Mouse (Mus musculus) CH12.LX (cell line): ENCODE measurements around the gene Rin3. TPM values are rescaled to one million over a fixed set of nuclear protein-coding genes. Genes with fewer than 3 reads are reported as not detected.

Experiments
- DNase-seq: peaks from one replicate; pipeline ENCODE4 v3.0.0-alpha.2; 2013; ENCODE audit errors: extremely low read depth
- H3K27ac ChIP-seq: 2 replicates; pipeline ENCODE4 v1.5.1; 2012; ENCODE audit warnings: low read depth, mild to moderate bottlenecking, control low read depth, moderate library complexity; ENCODE audit not compliant: insufficient read depth
- H3K27me3 ChIP-seq: replicated peaks from 2 replicates; pipeline ENCODE3; 2012; ENCODE audit warnings: inconsistent platforms
- H3K36me3 ChIP-seq, 2 experiments: replicated peaks in 1 of 2; 2 replicates each; pipeline versions ENCODE3 to v1.6.1; 2012; ENCODE audit warnings: inconsistent platforms in 1 of 2, low read length in 1 of 2, mild to moderate bottlenecking in 1 of 2, mixed read lengths in 1 of 2, moderate library complexity in 1 of 2; ENCODE audit not compliant: control insufficient read depth in 1 of 2, insufficient read depth in 1 of 2
- H3K4me1 ChIP-seq, 2 experiments: 2 replicates each; pipeline ENCODE4 v1.6.1; 2012; ENCODE audit warnings: inconsistent platforms in 1 of 2, moderate library complexity in 1 of 2; ENCODE audit not compliant: insufficient read depth in 2 of 2, control insufficient read depth in 1 of 2
- H3K4me2 ChIP-seq: 2 replicates; pipeline ENCODE4 v1.6.1; 2012; ENCODE audit warnings: low read depth, mild to moderate bottlenecking, control low read depth; ENCODE audit not compliant: poor library complexity, insufficient read depth, severe bottlenecking
- H3K4me3 ChIP-seq, 3 experiments: fragments of 150-350 bp in 1 of 3; sonication (generic) in 1 of 3; replicated peaks in 1 of 3; 2 replicates each; pipeline versions ENCODE3 to v1.5.1; 2011 to 2012; ENCODE audit warnings: low read depth in 2 of 3, low read length in 2 of 3, mild to moderate bottlenecking in 2 of 3, moderate library complexity in 2 of 3, control low read depth in 1 of 3, improper control_type of control experiment in 1 of 3, inconsistent platforms in 1 of 3, mixed read lengths in 1 of 3; ENCODE audit not compliant: poor library complexity in 1 of 3
- H3K79me2 ChIP-seq: replicated peaks from 2 replicates; pipeline ENCODE4 v1.6.1; 2012; ENCODE audit warnings: mild to moderate bottlenecking, moderate library complexity; ENCODE audit not compliant: control insufficient read depth, poor library complexity, insufficient read depth, severe bottlenecking; ENCODE audit errors: extremely low read depth
- H3K9ac ChIP-seq: 2 replicates; pipeline ENCODE4 v1.6.1; 2012; ENCODE audit warnings: low read depth, mild to moderate bottlenecking, control low read depth, moderate library complexity; ENCODE audit not compliant: insufficient read depth
- H3K9me3 ChIP-seq: replicated peaks from 2 replicates; pipeline ENCODE3; 2012; ENCODE audit warnings: low read length, inconsistent platforms, mixed read lengths
- CHD1 ChIP-seq: IDR thresholded peaks from 2 replicates; pipeline ENCODE4 v1.6.1; 2012; ENCODE audit warnings: low read depth, low read length, improper control_type of control experiment, inconsistent platforms
- CHD2 ChIP-seq: IDR thresholded peaks from 2 replicates; pipeline ENCODE4 v1.6.1; 2011; ENCODE audit warnings: low read length, improper control_type of control experiment
- CTCF ChIP-seq, 2 experiments: IDR thresholded peaks in 1 of 2; conservative IDR thresholded peaks in 1 of 2; 2 replicates each; pipeline ENCODE4 v1.5.1; 2011 to 2012; ENCODE audit warnings: low read depth in 2 of 2, low read length in 2 of 2, improper control_type of control experiment in 1 of 2, inconsistent platforms in 1 of 2, mild to moderate bottlenecking in 1 of 2, moderate library complexity in 1 of 2
- E2F4 ChIP-seq: IDR thresholded peaks from 2 replicates; pipeline ENCODE4 v1.6.1; 2011; ENCODE audit warnings: low read depth, low read length, improper control_type of control experiment; ENCODE audit not compliant: insufficient replicate concordance
- ELF1 ChIP-seq: IDR thresholded peaks from 2 replicates; pipeline ENCODE4 v1.6.1; 2014; ENCODE audit warnings: low read depth, mild to moderate bottlenecking, inconsistent platforms, low read length, improper control_type of control experiment
- EP300 ChIP-seq: IDR thresholded peaks from 2 replicates; pipeline ENCODE4 v1.6.1; 2011; ENCODE audit warnings: low read length, improper control_type of control experiment
- IRF4 ChIP-seq: IDR thresholded peaks from 2 replicates; pipeline ENCODE4 v1.6.1; 2014; ENCODE audit warnings: low read depth, mild to moderate bottlenecking, inconsistent platforms, low read length, improper control_type of control experiment
- MAX ChIP-seq: IDR thresholded peaks from 2 replicates; pipeline ENCODE4 v1.6.1; 2011; ENCODE audit warnings: low read length, improper control_type of control experiment
- MXI1 ChIP-seq: IDR thresholded peaks from 2 replicates; pipeline ENCODE4 v1.6.1; 2011; ENCODE audit warnings: mild to moderate bottlenecking, low read depth, low read length, improper control_type of control experiment
- MYC ChIP-seq: IDR thresholded peaks from 2 replicates; pipeline ENCODE4 v1.6.1; 2011; ENCODE audit warnings: low read depth, mild to moderate bottlenecking, improper control_type of control experiment, low read length
- NELFE ChIP-seq: IDR thresholded peaks from 2 replicates; pipeline ENCODE4 v1.6.1; 2011; ENCODE audit warnings: low read depth, low read length, improper control_type of control experiment
- NRF1 ChIP-seq: IDR thresholded peaks from 2 replicates; pipeline ENCODE4 v1.6.1; 2014; ENCODE audit warnings: low read depth, mild to moderate bottlenecking, inconsistent platforms, low read length, improper control_type of control experiment, moderate library complexity
- PAX5 ChIP-seq: IDR thresholded peaks from 2 replicates; pipeline ENCODE4 v1.6.1; 2012; ENCODE audit warnings: low read length, inconsistent platforms, mixed read lengths
- POLR2A ChIP-seq: IDR thresholded peaks from 2 replicates; pipeline ENCODE4 v1.6.1; 2011; ENCODE audit warnings: low read depth, mild to moderate bottlenecking, improper control_type of control experiment, low read length
- RAD21 ChIP-seq: IDR thresholded peaks from 2 replicates; pipeline ENCODE4 v1.6.1; 2011; ENCODE audit warnings: low read depth, mild to moderate bottlenecking, low read length, improper control_type of control experiment, moderate library complexity
- RCOR1 ChIP-seq: conservative IDR thresholded peaks from 2 replicates; pipeline ENCODE4 v1.6.1; 2012; ENCODE audit warnings: low read depth, mild to moderate bottlenecking, inconsistent platforms, low read length, improper control_type of control experiment
- SIN3A ChIP-seq: IDR thresholded peaks from 2 replicates; pipeline ENCODE4 v1.6.1; 2012; ENCODE audit warnings: low read length, improper control_type of control experiment, inconsistent platforms
- SMC3 ChIP-seq: IDR thresholded peaks from 2 replicates; pipeline ENCODE4 v1.6.1; 2011; ENCODE audit warnings: low read depth, low read length, improper control_type of control experiment
- TBP ChIP-seq: conservative IDR thresholded peaks from 2 replicates; pipeline ENCODE4 v1.6.1; 2011; ENCODE audit warnings: low read depth, low read length, improper control_type of control experiment
- TCF12 ChIP-seq: IDR thresholded peaks from 2 replicates; pipeline ENCODE4 v1.6.1; 2014; ENCODE audit warnings: low read depth, mild to moderate bottlenecking, inconsistent platforms, low read length, improper control_type of control experiment
- UBTF ChIP-seq: IDR thresholded peaks from 2 replicates; pipeline ENCODE4 v1.6.1; 2012; ENCODE audit warnings: low read depth, mild to moderate bottlenecking, inconsistent platforms, low read length, improper control_type of control experiment, moderate library complexity
- USF2 ChIP-seq: conservative IDR thresholded peaks from 2 replicates; pipeline ENCODE4 v1.6.1; 2011; ENCODE audit warnings: low read depth, low read length, improper control_type of control experiment
- ZC3H11A ChIP-seq: IDR thresholded peaks from 2 replicates; pipeline ENCODE4 v1.6.1; 2012; ENCODE audit warnings: low read depth, mild to moderate bottlenecking, inconsistent platforms, low read length, improper control_type of control experiment
- ZNF384 ChIP-seq: IDR thresholded peaks from 2 replicates; pipeline ENCODE4 v1.6.1; 2012; ENCODE audit warnings: low read depth, low read length, improper control_type of control experiment, inconsistent platforms
- dilution Hi-C: fragments of 300-500 bp; cut with MboI; formaldehyde crosslinking; loops from 2 replicates; pipeline ENCODE4 v1.14.3; 2020; ENCODE audit warnings: low sequenced_read_pairs; ENCODE audit not compliant: extremely low pct_unique_long_range_greater_than_20kb, extremely low pct_ligation_motif_present
- in situ Hi-C: fragments of 300-500 bp; cut with MboI; formaldehyde crosslinking; loops from 3 replicates; pipeline ENCODE4 v1.14.3; 2019; ENCODE audit warnings: low sequenced_read_pairs, low pct_ligation_motif_present, low pct_unique_long_range_greater_than_20kb, mixed read lengths
- polyA plus RNA-seq: library from polyadenylated mRNA; unstranded; fragments of >175 nt; gene quantifications from 2 replicates; pipeline ENCODE4 v1.2.1, GENCODE M21; 2012; ENCODE audit warnings: low read depth; ENCODE audit not compliant: insufficient read length
- total RNA-seq, 2 experiments: library from RNA; depleted of rRNA; stranded (reverse); fragments of 300-350 nt in 1 of 2; fragments of >200 nt in 1 of 2; gene quantifications; 2 replicates each; pipeline ENCODE4 v1.2.3; 2012 to 2014

The Rin3 gene
- total and polyA plus RNA-seq, 3 experiments = 2.4 to 10.0 (median 8.4) TPM

GRCm38 (mm10) chr12:102350997-102351396, 68.1 kb downstream of the Rin3 start (continued):
- peak; percentile 71; the same call in 1 of the 2 replicates for TF ChIP-seq RCOR1
- no peak for TF ChIP-seq TBP
- no peak for TF ChIP-seq PAX5
- no peak for TF ChIP-seq CHD1
- TF ChIP-seq SMC3 = peak; percentile 20; the same call in 1 of the 2 replicates
- TF ChIP-seq IRF4 = peak; percentile 73
- no peak for TF ChIP-seq E2F4
- TF ChIP-seq MAX = 0 out of 2 replicates have a peak, but pooled peaks have one; percentile 31
- peak; percentile 61; the same call in 1 of the 2 replicates for TF ChIP-seq TCF12
- no peak for TF ChIP-seq ZNF384
- TF ChIP-seq USF2 = no peak
- TF ChIP-seq ZC3H11A = no peak
- no peak for TF ChIP-seq UBTF
- 0 out of 2 replicates have a peak, but pooled peaks have one; percentile 18 for TF ChIP-seq ELF1
- TF ChIP-seq SIN3A = no peak; the same call in 1 of the 2 replicates
- TF ChIP-seq RAD21 = no peak; the same call in none of the 2 replicates
- TF ChIP-seq NELFE = no peak
- peak; percentile 52; the same call in 1 of the 2 replicates for TF ChIP-seq CHD2
- peak; percentile 87 for TF ChIP-seq EP300

- Histone ChIP-seq H3K36me3 (peaks cover 14 to 44% of the 10 kb centered on the region in 2 experiments), H3K79me2 (no peaks in the 10 kb centered on the region), H3K4me3 (no peak overlapping the region), H3K27ac (no peak overlapping the region), H3K4me1 (peaks cover 46 to 75% of the 10 kb centered on the region in 2 experiments), H3K4me2 (no peak overlapping the region), H3K27me3 (no peaks in the 10 kb centered on the region), H3K9ac (no peak overlapping the region), H3K9me3 (peaks cover 1% of the 10 kb centered on the region)
- no peak for DNase-seq
- TF ChIP-seq ZC3H11A (no peak), POLR2A (no peak), MYC (no peak), E2F4 (no peak), MXI1 (no peak), CTCF (conservative IDR thresholded peaks at IDR 0.05 in 1 of 2, IDR thresholded peaks at IDR 0.05 in 1 of 2; ENCODE audit: low read depth in 2 of 2, low read length in 2 of 2) (no peak), NRF1 (no peak)
- in situ Hi-C loops = no loop called here
- dilution Hi-C loops = no loop called here
Observed at GRCm38 (mm10) chr12:102354126-102354984, 71.5 kb downstream of the Rin3 start.
